Mouse (Mus musculus) olfactory bulb, adult 2 months (tissue): Measurements from ENCODE around the gene Topors. TPM values are rescaled to one million over a fixed set of nuclear protein-coding genes. Genes with fewer than 3 reads are reported as not detected.

Source experiments
- H3K27ac ChIP-seq: fragments of 200-500 bp; 2 replicates; pipeline ENCODE4 v1.5.1; 2012; ENCODE audit warnings: low read depth, low read length; ENCODE audit not compliant: insufficient read depth
- H3K4me1 ChIP-seq: fragments of 200-500 bp; 2 replicates; pipeline ENCODE4 v1.6.1; 2012; ENCODE audit warnings: low read length; ENCODE audit not compliant: control insufficient read depth, insufficient read depth
- H3K4me3 ChIP-seq: fragments of 200-500 bp; 2 replicates; pipeline ENCODE4 v1.5.1; 2012; ENCODE audit warnings: mild to moderate bottlenecking, low read depth, low read length, moderate library complexity; ENCODE audit not compliant: insufficient read depth
- CTCF ChIP-seq: fragments of 200-500 bp; IDR thresholded peaks from 2 replicates; pipeline ENCODE4 v1.5.1; 2012; ENCODE audit warnings: low read depth, mild to moderate bottlenecking, low read length, moderate library complexity; ENCODE audit not compliant: insufficient read depth
- POLR2A ChIP-seq: fragments of 200-500 bp; IDR thresholded peaks from 2 replicates; pipeline ENCODE4 v1.6.1; 2012; ENCODE audit warnings: mild to moderate bottlenecking, low read depth, low read length, moderate library complexity; ENCODE audit not compliant: insufficient read depth
- WGBS: fragments of 180-500 bp; shearing (Covaris S2); methylation state at CpG from one replicate; pipeline ENCODE4 v1.1.7; 2018; 5-methylcytosine and 5-hydroxymethylcytosine counted together
- polyA plus RNA-seq: library from polyadenylated mRNA; stranded (reverse); fragments of >200 nt; gene quantifications from 2 replicates; pipeline ENCODE4 v1.2.4, GENCODE M21; 2012; ENCODE audit warnings: low replicate concordance; ENCODE audit not compliant: missing spikeins, insufficient read depth, insufficient read length

Topors gene
- polyA plus RNA-seq, 1 experiment = not detected

DNA sequence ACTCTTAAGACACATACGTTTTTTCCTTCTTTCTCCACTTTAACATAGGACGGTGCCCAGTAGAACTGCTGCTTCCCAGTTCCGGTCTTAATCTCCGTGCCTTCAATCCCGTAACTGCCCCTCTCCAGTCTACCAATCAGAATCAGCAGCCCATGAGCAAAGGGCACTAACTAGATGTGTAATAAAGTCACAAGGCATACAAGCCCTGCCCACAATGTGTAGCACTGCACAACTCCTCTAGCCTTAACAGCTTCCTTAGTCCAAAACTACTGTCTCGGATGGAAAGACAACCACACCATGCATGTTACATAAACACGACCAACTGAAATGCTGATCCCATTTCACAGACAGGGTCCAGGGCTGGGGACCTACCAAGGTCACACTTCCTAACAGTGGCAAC is 2.0 kb downstream of the Topors start:
- peak overlapping the region; percentile 75 for H3K4me3 ChIP-seq
- H3K4me1 ChIP-seq = peaks cover 6% of the 10 kb centered on the region
- TF ChIP-seq POLR2A (no peak), CTCF (no peak)
- H3K27ac ChIP-seq = no peak overlapping the region
- WGBS = 32% methylated on average over 7 of the region's 7 CpGs

DNA sequence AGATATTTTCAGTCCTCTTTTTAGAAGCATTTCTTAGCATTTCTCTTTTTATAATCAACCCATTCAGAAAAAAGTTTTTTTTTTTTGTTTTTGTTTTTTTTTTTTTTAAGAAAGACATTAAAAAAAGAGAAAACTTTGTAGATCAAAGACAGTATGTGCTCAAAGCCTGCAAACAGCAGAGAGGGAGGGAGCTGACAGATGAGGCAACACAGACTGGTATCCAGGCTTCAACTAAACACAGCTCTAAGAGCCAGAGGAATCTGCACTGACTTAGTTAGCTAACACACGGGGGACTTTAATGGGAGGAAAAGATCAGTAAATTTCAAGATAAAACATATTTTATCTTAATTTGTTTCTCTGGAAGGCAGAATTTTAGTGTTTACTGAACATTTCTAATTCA is 5.3 kb downstream of the Topors start:
- TF ChIP-seq POLR2A (no peak), CTCF (no peak)
- Histone ChIP-seq H3K4me1 (peaks cover 6% of the 10 kb centered on the region), H3K4me3 (no peak overlapping the region), H3K27ac (no peak overlapping the region)
- 50% methylated on average over 1 of the region's 1 CpGs for WGBS

DNA sequence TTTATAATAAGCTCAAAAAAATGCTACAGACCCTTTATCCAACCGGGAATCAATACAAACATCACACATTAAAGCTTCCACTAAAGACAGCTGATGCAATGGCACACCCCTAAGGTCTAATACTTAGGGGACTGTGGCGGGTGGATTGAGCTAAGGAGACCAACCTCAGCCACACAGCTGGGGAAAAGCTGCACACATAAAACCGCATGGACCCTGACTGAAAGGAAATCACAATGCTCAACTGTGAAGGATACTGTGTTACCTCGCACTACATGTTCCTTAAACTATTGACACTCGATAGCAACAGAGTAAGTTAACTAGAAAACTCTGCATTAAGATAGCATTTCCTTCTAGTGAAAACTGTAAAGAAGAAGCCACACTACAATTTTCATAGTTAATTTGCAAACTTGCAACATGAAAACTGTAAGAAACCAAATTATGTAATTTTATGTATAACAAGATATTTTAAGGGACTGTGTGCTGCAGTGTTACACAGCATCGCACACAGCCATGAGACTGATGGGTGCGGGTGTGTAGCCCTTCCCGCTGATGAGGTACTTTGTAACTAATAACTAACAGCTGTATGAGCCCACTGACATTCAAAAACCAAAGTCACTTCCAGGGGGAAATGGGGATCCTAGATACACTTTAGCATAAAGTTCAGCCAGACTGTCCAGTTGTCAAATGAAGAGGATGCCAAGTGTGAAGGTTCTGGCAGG is 15.1 kb downstream of the Topors start:
- 81% methylated on average over 8 of the region's 8 CpGs for WGBS
- H3K4me1 ChIP-seq = no peaks in the 10 kb centered on the region
- no peak overlapping the region for H3K4me3 ChIP-seq
- TF ChIP-seq POLR2A = no peak
- TF ChIP-seq CTCF = no peak
- no peak overlapping the region for H3K27ac ChIP-seq

DNA sequence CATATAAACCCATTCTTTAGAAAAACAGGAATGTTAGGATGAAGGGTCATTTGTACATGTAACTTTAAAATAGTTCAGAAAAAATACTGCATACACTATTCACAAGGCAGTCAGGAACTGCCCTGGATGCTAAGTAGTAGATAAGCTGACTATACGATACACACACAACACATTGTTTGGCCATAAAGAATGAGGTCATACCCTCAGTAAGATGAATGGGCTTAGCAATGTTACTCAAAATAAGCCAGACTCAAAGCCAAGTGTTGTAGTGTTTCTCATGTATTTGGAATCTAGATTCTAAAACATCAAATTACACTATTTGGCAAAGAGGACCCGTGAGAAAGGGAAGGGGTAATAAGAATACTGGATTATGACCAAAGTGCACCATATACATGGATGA is 15.9 kb downstream of the Topors start:
- TF ChIP-seq CTCF (no peak), POLR2A (no peak)
- H3K4me3 ChIP-seq = no peak overlapping the region
- 66% methylated on average over 2 of the region's 2 CpGs for WGBS
- H3K4me1 ChIP-seq = no peaks in the 10 kb centered on the region
- no peak overlapping the region for H3K27ac ChIP-seq

DNA sequence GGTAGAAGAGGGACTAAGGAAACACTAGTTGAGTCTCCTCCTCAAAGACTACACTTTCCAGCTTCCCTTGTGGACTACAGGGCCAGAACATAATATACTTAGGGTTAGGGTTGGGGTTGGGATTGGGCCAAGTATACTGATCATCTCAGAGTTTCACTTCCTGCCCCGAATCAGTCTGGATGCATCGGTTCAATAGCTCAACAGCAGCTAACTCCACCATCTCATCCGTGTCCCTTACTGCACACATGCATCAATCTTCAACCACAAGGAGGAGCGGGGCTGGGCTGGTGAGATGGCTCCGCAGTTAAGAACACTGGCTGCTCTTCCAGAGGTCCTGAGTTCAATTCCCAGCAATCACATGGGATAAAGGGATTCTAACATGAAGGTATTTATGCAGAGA is 18.7 kb downstream of the Topors start:
- 91% methylated on average over 5 of the region's 5 CpGs for WGBS
- no peak for TF ChIP-seq POLR2A
- TF ChIP-seq CTCF = no peak
- no peak overlapping the region for H3K27ac ChIP-seq
- no peak overlapping the region for H3K4me3 ChIP-seq
- H3K4me1 ChIP-seq = no peaks in the 10 kb centered on the region

DNA sequence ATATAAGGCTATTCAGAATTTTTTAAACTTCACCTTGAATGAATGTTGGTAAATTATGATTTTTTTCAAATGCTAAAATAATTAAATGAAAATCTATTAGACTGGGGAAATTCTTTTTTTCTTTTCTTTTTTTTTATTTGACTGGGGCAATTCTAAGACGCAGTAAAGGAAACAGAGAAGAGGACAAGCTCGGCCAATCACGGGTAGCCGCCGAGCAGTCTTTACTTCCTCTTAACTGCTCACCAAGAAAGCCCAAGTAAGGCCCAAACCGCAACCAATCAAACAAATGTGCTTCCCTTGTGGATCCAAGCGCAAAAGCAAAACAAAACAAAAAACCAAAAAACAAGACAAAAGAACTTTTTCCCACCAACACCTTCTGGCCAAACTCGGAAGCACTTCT is 25.6 kb downstream of the Topors start:
- 88% methylated on average over 8 of the region's 8 CpGs for WGBS
- no peak overlapping the region for H3K27ac ChIP-seq
- H3K4me3 ChIP-seq = no peak overlapping the region
- no peak for TF ChIP-seq CTCF
- no peak for TF ChIP-seq POLR2A
- peaks cover 4% of the 10 kb centered on the region for H3K4me1 ChIP-seq

DNA sequence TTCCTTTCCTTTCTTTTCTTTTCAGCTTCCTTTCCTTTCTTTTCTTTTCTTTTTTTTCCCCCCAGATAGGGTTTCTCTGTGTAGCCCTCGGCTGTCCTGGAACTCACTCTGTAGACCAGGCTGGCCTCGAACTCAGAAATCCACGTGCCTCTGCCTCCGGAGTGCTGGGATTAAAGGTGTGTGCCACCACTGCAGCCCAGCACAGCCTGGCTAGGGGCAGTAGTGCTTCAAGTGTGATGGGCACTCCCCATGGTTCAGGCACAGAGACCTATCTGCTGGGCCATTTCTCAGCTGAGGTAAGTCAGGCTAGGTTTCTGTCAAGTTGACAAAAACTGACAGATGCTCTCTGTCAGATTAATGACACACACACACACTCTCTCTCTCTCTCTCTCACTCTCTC is 26.6 kb downstream of the Topors start:
- no peak overlapping the region for H3K27ac ChIP-seq
- peaks cover 9% of the 10 kb centered on the region for H3K4me1 ChIP-seq
- TF ChIP-seq CTCF (no peak), POLR2A (no peak)
- no peak overlapping the region for H3K4me3 ChIP-seq
- WGBS = 79% methylated on average over 4 of the region's 4 CpGs

DNA sequence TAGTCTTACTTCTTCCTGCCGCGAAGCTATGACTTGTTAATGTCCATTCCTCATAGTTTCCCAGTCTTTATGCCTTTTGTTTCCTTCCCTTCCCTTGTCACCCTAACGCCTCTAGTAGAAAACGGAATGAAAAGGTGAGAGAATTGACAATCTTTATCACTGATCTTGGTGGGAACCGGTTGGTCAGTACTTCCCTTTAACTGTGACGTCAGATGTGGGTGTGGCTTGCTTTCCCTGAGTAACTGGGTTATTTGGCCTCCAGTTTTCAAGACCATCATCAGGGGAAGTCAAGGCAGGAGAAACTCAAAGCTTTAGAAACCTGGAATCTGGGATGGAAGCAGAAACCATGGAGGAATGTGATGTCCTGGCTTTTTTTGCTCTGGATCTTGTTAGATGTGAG is 27.7 kb downstream of the Topors start:
- WGBS = 60% methylated on average over 6 of the region's 6 CpGs
- TF ChIP-seq POLR2A = no peak
- TF ChIP-seq CTCF = no peak
- no peak overlapping the region for H3K4me3 ChIP-seq

DNA sequence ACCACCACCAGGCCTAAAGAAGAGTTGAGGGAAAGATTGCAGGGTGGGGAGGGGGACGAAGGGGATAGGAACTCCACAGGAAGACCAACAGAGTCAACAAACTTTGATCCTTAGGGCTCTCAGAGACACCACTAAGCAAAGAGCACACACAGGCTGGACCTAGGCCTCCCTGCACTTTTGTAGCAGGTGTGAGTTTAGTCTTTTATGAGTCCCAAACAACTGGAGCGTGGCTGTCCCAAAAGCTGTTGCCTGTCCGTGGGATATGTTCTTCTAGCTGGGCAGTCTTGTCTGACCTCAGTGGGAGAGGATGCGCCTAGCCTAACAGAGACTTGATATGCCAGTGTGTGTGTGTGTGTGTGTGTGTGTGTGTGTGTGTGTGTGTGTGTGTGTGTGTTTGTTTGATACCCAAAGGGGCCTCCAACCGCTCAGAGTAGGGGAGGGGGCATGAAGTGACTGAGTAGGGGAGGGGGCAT is 29.3 kb downstream of the Topors start:
- Histone ChIP-seq H3K4me1 (peaks cover 9% of the 10 kb centered on the region), H3K27ac (no peak overlapping the region), H3K4me3 (peak overlapping the region; percentile 63)
- 64% methylated on average over 5 of the region's 5 CpGs for WGBS
- no peak for TF ChIP-seq POLR2A
- TF ChIP-seq CTCF = no peak

More for the DNA sequence above, 27.7 kb downstream of the Topors start:
- peaks cover 9% of the 10 kb centered on the region for H3K4me1 ChIP-seq
- no peak overlapping the region for H3K27ac ChIP-seq
